Mouse (Mus musculus) liver, embryonic 12.5 days (tissue): ENCODE measurements around the gene Map3k20. TPM values are rescaled to one million over a fixed set of nuclear protein-coding genes. Genes with fewer than 3 reads are reported as not detected.

ENCODE experiments used
- ATAC-seq: fragments of 200-750 bp; cut with Nextera tagmentation; 2 replicates; pipeline ENCODE4 v1.8.0; 2017; ENCODE audit warnings: moderate number of reproducible peaks, mild to moderate bottlenecking, moderate library complexity
- H3K27ac ChIP-seq: fragments of 300-500 bp; sonication (generic); 2 replicates; pipeline ENCODE4 v1.5.1; 2016; ENCODE audit warnings: mild to moderate bottlenecking
- H3K27me3 ChIP-seq: fragments of 300-500 bp; sonication (generic); replicated peaks from 2 replicates; pipeline ENCODE4 v1.6.1; 2016; ENCODE audit warnings: mild to moderate bottlenecking, moderate library complexity
- H3K36me3 ChIP-seq: fragments of 300-500 bp; sonication (generic); 2 replicates; pipeline ENCODE4 v1.6.1; 2016; ENCODE audit warnings: mild to moderate bottlenecking, moderate library complexity
- H3K4me1 ChIP-seq: fragments of 300-500 bp; sonication (generic); 2 replicates; pipeline ENCODE4 v1.6.1; 2016
- H3K4me2 ChIP-seq: fragments of 300-500 bp; sonication (generic); 2 replicates; pipeline ENCODE4 v1.6.1; 2016; ENCODE audit warnings: mild to moderate bottlenecking, moderate library complexity
- H3K4me3 ChIP-seq: fragments of 300-500 bp; sonication (generic); 2 replicates; pipeline ENCODE4 v1.5.1; 2016; ENCODE audit warnings: mild to moderate bottlenecking, moderate library complexity
- H3K9ac ChIP-seq: fragments of 300-500 bp; sonication (generic); 2 replicates; pipeline ENCODE4 v1.6.1; 2016; ENCODE audit warnings: mild to moderate bottlenecking, moderate library complexity
- H3K9me3 ChIP-seq: fragments of 300-500 bp; sonication (generic); replicated peaks from 2 replicates; pipeline ENCODE4 v1.6.1; 2016; ENCODE audit warnings: mild to moderate bottlenecking, moderate library complexity
- WGBS: fragments of 180-500 bp; shearing (Covaris S2); methylation state at CpG from one replicate; pipeline ENCODE4 v1.1.7; 2016; ENCODE audit not compliant: insufficient replicate concordance; 5-methylcytosine and 5-hydroxymethylcytosine counted together
- polyA plus RNA-seq: library from polyadenylated mRNA; unstranded; fragments of >200 nt; fragmentation: Nextera tagmentation; extraction: Ambion mirVana; gene quantifications from 2 replicates; pipeline ENCODE4 v1.2.1, GENCODE M21; 2016

Map3k20 gene
- polyA plus RNA-seq, 1 experiment from 2014 or later, result 9.4 TPM

- no peaks in the 10 kb centered on the region for H3K9me3 ChIP-seq
- ATAC-seq, result no peak
- WGBS, result 76% methylated on average over 13 of the region's 13 CpGs
- no peak overlapping the region for H3K9ac ChIP-seq
- H3K4me3 ChIP-seq, result 0 out of 2 replicates have a peak overlapping the region, but pooled peaks have one; percentile 85
- H3K27ac ChIP-seq, result no peak overlapping the region
- peaks cover 54% of the 10 kb centered on the region for H3K36me3 ChIP-seq
- H3K4me1 ChIP-seq, result peaks cover 50% of the 10 kb centered on the region
- H3K27me3 ChIP-seq, result no peaks in the 10 kb centered on the region
- peak overlapping the region; percentile 82 for H3K4me2 ChIP-seq
These were observed 193.5 kb downstream of the Map3k20 start for GRCm38 (mm10) chr2:72478921-72479320.

- no peaks in the 10 kb centered on the region for H3K27me3 ChIP-seq
- peak overlapping the region; percentile 82 for H3K4me2 ChIP-seq
- H3K9me3 ChIP-seq, result no peaks in the 10 kb centered on the region
- H3K36me3 ChIP-seq, result peaks cover 63% of the 10 kb centered on the region
- H3K27ac ChIP-seq, result no peak overlapping the region
- no peak overlapping the region for H3K9ac ChIP-seq
- WGBS, result 75% methylated on average over 9 of the region's 9 CpGs
- peaks cover 41% of the 10 kb centered on the region for H3K4me1 ChIP-seq
- no peak for ATAC-seq
- H3K4me3 ChIP-seq, result no peak overlapping the region
These were observed 194.4 kb downstream of the Map3k20 start for GRCm38 (mm10) chr2:72479818-72480217.

GRCm38 (mm10) chr2:72491650-72492049 lies 206.2 kb downstream of the Map3k20 start:
- no peak overlapping the region for H3K4me3 ChIP-seq
- no peak for ATAC-seq
- no peak overlapping the region for H3K4me2 ChIP-seq
- WGBS, result 47% methylated on average over 7 of the region's 7 CpGs
- peaks cover 11% of the 10 kb centered on the region for H3K36me3 ChIP-seq
- H3K27me3 ChIP-seq, result 0 out of 2 replicates have a peak, but pooled peaks cover 8% of the 10 kb centered on the region
- no peaks in the 10 kb centered on the region for H3K9me3 ChIP-seq
- 0 out of 2 replicates have a peak, but pooled peaks cover 2% of the 10 kb centered on the region for H3K4me1 ChIP-seq
- no peak overlapping the region for H3K27ac ChIP-seq
- no peak overlapping the region for H3K9ac ChIP-seq

Other genes starting within 250 kb of the Map3k20 start
- gene Cdca7, start 190.5 kb downstream of the Map3k20 start, polyA plus RNA-seq, result 96.3 and 100 TPM in 2 replicates